Mouse (Mus musculus) retina, postnatal 1 day (tissue): ENCODE measurements around the gene Clec3a.

Experiments used
- DNase-seq: peaks from one replicate; pipeline ENCODE4 v3.0.0-alpha.2; 2012

Gene Clec3a

GRCm38 (mm10) chr8:114458113-114458784 is 40.4 kb downstream of the Clec3a start:
- no peak for DNase-seq

- DNase-seq: peak; percentile 71
Measured at GRCm38 (mm10) chr8:114460600-114460999, 42.7 kb downstream of the Clec3a start.

GRCm38 (mm10) chr8:114462591-114462990 is 44.7 kb downstream of the Clec3a start:
- DNase-seq: no peak

GRCm38 (mm10) chr8:114463305-114463704 is 45.4 kb downstream of the Clec3a start:
- DNase-seq: no peak

- no peak for DNase-seq
Measured at GRCm38 (mm10) chr8:114468526-114469207, 50.8 kb downstream of the Clec3a start.

- DNase-seq: no peak
Measured at GRCm38 (mm10) chr8:114469208-114469590, 51.3 kb downstream of the Clec3a start.

GRCm38 (mm10) chr8:114473546-114473945 is 55.7 kb downstream of the Clec3a start:
- DNase-seq: no peak
